Mouse (Mus musculus): ENCODE measurements around the gene Ccdc30. TPM values are rescaled to one million over a fixed set of nuclear protein-coding genes. Genes with fewer than 3 reads are reported as not detected.

The Ccdc30 gene
- total RNA-seq, 4 experiments from 2014 or later = 0.19 to 1.3 (median 0.44) TPM; not detected in 1

DNA sequence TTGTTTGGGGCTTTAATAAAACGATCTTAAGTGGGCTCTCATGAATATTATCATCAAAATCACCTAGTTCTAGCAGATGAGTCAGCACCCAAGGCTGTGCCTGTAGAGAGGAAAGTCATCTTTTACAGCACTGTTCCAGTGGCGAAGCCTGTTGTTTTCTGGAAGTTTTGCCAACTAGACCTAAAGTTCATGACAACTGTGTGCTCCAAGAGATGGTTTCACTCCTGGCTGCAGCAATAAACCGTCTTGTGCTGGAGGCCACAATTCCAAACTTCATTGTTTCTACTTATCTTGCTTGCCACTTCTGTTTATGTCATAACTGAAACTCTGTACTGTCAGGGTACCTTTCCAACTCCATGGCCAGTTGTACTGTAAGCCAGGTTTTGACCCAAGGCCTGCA lies 1.9 kb upstream of the Ccdc30 start:
- no peak for DNase-seq (ENCODE audit: low spot score)

DNA sequence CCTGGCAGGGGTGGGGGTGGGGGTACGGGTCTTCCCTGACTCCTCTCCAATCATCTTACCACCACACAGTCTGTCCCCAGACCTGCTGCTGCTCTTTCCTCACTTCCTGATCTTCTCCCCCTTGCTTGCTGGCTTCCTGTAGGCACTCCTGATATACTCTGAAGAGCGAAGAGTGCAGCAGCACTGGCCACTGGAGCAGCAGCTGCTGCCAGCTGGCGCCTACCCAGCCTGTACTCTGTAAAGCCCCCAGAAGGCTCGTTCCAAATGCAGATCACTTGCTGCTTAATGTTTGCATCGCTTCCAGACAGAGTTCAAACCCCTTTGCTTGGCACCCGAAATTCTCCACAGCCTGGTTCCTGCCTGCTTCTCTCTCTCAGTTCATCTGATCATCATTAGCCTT lies 2.5 kb downstream of the Ccdc30 start:
- DNase-seq (ENCODE audit: low spot score) = no peak

DNA sequence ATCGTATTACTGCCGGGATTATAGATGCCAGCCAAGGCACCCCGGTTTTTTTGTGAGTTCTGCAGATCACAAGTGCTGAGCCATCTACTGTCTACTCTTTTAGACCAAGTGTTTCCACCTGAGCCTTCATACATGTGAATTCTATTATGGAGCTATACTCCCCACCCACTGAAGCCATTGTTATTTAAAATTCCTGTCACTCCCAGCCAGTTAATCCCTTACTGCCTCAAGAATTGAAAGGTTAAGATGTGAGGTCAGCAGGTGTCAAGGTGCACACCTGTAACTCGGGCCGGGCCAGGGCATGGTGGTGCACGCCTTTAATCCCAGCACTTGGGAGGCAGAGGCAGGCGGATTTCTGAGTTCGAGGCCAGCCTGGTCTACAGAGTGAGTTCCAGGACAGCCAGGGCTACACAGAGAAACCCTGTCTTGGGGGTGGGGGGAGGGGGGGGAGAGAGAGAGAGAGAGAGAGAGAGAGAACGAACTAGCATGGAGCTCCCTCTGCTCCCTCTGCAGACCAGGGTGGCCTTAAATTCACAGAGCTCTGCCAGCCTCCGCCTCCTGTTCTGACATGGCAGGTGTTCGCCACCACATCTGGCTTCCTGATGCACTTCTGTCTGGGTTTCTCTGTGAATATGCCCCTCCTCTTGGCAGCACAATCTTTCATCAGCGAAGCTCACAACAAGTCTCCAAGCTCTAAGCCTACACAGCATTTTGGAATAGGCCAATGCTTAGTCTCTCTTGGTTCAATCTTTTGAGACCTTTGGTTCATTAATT lies 3.3 kb downstream of the Ccdc30 start:
- DNase-seq (ENCODE audit: low spot score) = no peak

DNA sequence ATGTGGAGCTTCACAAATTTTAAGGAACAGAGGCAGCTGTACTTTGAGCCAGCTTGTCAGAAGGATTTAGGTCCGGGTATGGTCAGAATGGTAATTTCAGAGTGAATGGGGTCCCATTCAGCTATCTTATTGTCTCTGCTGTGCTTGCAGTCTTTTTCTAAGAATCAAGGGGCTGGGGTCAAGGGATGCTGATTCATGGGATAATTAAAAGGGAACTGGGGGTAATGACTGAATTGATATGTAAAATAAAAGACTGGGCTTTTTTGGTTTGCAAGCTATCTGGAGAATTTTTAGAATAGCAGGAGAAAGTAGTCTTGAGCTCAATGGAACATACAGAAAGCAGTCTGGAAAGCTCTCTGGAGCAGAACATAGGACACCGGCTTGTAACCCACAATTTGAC lies 11.9 kb downstream of the Ccdc30 start:
- DNase-seq (ENCODE audit: low spot score) = no peak

DNA sequence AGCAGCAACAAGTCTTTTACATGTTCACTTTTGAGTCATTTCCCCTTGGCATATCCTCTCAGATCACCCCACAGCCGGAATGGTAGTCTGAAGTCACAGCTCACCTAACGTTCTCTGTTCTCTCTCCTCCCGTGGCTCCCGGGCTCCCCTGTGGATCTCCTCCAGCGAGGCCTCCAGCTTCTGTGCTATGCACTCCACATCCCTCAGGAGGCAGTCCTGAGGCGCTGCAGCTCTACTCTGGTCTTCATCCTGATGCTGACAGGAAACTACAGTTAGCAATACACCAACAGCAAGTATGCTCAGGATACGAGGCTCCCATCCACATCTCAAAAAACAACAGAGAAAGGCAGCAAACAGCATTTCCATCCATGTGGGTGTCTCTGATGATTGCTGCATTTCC lies 14.4 kb downstream of the Ccdc30 start:
- DNase-seq (ENCODE audit: low spot score) = no peak

DNA sequence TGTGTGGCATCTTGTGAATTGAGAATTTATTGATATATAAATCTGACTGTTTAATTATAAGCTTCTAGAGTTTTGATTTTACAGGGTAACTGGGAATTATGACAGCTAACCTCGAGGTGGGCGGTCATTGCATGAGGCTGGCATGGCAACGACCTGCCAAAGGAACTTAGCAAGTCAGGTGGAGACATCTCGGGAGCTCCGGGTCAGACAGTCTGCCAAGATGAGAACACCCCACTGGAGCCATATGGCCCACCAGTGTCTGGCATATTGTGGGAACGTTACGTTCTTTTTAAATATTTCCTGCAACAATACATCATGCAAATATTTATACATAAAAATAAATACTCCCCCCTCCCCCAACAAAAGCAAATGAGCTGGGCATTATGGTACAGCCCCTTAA lies 16.6 kb downstream of the Ccdc30 start:
- DNase-seq (ENCODE audit: low spot score) = no peak

DNA sequence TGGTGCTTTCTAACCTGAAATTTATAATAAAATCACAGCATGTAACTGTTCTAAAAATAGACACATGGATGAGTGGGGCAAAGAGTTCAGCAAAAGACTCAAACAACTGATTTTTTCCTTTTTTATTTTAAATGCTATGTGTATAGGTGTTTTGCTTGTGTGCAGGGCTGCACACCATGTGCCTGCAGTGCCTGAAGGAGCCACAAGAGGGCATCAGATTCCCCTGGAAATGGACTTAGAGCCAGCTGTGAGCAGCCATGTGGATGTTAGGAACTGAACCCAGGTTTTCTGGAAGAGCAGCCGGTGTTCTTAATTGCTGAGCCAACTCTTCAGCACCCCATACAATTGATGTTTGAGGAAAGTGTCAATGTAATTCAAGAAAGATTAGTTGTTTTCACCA lies 25.0 kb downstream of the Ccdc30 start:
- DNase-seq (ENCODE audit: low spot score) = no peak

DNA sequence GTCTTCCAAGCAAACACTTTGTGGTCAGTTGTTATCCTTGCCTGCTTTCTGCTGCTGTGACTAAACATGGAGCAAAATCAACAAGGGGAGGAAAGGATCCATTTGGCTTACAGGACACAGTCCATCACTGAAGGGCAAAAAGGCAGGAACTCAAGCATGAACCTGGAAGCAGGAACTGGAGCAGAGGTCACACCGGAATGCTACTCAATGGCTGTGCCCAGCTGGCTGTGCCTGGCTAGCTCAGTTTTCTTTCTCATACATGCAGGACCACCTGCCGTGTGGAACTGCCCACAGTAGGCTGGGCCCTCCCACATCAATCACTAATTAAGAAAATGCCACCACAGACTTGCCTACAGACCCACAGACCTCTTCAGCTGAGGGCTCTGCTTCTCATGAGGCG lies 26.1 kb downstream of the Ccdc30 start:
- no peak for DNase-seq (ENCODE audit: low spot score)

DNA sequence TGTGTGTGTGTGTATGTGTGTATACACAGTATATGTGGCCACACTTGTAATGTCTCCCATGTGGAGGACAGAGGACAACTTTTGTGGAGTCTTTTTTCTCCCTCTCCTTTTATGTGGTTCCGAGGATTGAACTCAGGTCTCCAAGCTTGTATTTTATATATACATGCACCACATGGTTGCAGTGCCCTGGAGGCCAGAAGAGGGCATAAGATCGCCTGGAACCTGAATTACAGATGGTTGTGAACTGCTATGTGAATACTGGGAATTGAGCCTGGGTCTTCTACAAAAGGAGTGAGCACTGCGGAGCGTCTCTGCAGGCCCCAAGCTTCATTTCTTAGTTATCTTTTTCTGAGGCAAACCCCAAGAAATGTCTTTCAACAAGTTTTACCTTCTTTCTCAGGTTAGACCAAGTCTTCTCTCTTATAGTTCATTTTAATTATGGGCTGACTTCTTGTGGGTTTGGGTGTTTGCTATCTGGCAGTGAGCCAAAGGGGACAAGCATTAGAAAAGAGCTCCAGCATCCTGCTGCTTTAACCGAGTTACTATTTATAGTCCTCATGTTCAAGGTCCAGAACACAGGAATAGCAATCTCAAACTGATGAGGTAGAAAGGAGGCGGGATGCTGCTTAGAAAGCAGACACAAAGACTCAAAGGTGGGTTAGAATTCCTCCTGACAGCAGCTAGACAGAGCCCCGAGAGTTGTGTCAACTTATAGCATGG lies 33.7 kb downstream of the Ccdc30 start:
- DNase-seq (ENCODE audit: low spot score) = no peak

DNA sequence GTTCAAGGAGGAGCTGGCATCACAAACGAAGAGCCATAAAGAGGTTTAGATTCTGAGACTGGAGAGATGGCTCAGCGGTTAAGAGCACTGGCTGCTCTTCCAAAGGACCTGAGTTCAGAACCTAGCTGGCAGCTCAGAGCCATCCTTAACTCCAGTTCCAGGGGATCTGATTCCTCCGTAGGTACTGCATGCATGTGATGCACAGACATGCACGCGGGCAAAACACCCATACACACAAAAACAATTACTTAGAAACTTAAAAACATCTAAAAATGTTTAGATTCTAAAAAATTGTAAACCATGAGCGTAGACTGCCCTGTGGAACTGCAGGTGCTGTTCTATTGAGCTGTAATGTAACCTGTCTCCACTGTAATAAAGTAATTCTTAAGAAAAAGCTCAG lies 45.9 kb downstream of the Ccdc30 start:
- no peak for DNase-seq (ENCODE audit: low spot score)

DNA sequence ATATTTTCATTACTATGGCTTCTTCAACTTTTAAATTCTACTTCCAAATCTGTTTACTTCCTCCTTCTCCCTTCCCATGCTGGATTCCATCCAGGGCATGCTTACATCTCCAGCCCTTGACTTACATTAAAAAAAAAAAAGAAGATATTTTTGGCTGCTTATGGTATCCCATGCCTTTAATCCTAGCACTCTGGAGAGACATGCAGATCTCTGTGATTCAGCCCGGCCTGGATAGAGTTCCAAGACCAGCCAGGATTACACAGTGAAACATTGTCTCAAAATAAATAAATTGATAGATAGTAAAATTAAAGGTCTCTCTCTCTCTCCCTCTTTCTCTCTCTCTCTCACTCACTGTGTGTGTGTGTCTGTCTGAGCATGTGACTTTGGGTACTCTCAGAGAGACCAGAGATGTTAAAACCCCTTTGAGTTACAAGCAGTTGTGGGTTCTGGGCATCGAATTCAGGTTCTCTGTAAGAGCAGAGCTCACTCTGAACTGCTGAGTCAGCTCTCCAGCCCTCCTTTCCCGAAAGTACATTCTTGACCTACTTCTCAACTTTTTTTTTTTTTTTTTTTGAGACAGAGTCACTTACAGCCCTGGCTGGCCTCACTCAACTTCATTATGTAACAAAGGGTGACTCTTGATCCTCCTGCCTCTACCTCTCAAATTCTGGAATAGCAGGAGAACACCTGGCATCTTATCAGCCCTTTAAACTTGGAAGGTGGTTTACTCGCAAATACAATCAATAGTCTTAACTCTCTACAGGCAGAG lies 48.4 kb downstream of the Ccdc30 start:
- DNase-seq (ENCODE audit: low spot score) = no peak

DNA sequence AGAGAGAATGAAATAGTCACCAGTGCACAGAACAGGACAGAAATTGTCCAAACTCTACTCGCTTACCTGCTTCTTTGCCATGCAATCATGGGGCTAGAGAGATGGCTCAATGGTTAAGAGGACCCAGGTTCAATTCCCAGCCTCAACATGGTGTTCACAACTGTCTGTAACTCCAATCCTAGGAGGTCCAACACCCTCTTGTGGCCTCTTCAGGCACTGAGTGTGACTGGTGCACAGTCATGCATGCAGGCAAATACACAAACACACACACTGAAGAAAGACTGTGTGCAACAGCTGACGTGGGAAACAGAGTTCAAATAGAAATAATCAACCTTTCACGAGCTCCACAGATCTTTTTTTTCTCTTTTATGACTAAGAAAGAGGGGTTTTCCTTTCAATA lies 53.1 kb downstream of the Ccdc30 start:
- DNase-seq (ENCODE audit: low spot score) = no peak

DNA sequence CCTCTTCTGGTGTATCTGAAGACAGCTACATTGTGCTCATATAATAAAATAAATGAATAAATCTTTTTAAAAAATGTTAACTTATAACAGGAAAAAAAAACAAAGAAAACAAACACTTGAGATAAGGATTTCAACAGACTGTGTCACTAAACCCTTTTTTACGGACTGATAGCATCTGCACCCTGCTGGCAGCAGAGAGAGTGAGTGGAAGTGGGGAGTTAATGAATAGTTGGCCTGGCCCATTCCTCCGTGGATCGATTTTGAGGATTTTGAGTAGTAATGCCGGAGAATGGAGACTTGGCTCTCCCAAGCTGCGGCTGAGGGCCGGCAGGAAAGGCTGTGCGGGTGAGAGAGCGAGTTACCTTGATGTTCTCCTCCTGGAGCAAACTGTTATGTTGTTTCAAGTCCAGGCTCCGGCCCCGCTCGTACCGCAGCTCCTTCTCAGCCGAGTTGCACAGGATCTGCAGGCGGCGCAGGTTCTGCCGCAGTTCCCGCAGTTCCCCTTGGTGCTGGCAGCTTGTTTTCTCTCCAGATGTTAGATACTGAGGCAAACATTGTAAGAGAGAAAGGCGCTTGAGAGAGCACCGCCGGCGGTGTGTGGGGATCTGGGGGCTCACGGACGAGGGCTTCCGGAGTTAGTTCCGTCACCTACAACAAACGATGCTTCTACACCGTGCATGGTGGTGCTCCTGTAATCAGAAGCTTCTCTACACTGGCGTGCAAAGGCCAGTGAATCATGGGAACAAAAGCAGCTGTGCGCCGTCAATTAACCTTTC lies 55.9 kb downstream of the Ccdc30 start:
- no peak for DNase-seq (ENCODE audit: low spot score)

DNA sequence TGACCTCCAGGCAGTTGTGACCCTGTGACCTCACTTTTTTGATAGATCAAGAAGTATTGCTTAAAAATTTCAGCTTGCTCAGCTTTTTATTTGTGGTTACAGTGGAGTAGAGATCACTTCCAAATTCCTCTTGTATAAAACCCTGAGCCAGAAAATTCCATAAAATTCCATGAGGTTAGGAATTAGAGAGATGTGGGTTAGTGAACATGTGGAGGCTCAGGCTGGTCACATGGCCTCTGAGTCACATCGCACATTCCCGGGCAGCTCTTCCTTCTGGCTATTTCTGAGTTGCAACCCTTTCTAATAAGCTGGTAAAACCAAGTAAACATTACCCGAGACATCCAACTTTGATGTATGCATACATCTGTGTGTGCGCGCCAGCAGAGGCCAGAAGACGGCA lies 69.8 kb downstream of the Ccdc30 start:
- no peak for DNase-seq (ENCODE audit: low spot score)

DNA sequence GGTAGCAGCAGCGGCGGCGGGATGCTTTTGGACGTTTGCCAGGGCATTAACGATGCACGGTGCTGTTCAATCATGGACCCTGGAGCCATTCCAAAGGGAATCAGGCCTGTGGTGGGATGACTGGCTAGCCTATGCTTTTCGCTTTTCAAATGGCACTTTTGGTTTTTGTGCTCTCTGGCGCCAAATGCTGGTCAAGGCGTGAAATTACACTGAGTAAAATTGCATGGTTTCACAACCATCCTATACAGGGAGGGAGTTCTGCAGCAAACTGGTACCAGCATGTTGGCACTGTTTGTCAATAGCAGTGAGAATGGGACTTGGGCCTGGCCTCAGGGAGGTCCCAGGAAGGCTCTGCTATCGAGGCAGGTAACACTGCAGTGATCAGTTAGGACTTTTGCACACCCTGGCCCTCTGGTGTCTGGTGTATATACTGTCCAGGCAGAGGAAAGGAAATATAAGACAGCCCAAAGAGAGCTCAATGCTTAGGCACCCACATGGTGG lies 76.4 kb downstream of the Ccdc30 start:
- peak; percentile 13 for DNase-seq (ENCODE audit: low spot score)

DNA sequence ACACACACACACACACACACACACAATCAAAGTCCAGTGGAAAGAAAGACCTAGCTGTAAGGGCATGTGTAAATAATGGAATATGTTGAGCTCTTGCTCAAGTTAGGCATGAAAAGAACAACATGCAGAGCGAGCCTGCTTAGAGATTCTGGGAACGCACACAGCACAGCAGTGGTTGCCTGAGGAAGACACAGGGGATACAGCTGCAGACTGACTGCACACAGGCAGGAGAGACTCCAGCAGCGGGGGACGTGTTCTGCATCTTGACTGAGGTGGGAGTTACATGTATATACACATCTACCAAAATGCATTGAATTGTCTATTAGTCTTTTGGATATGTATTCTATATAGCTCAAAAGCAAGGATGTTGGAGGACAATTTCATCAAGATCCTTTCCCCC lies 76.9 kb downstream of the Ccdc30 start:
- DNase-seq (ENCODE audit: low spot score) = no peak

DNA sequence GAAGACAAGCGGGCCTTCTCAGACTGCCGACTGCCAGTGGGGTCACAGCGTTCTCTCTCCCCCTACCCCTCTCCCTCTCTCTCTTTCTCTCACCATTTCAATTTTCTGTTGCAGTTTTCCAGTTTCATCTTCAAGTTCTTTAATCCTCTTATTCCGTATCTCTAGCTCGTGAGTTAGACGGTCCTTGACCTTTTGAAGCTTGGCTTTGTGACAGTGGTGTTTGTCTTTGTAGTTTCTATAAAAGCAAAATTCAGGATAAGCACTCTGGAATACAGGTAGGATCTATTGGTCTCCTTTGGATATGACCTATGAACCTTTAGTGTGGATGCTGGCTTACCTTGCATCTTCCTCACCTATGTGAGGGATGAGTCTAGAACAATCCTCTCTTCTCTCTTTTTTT lies 81.8 kb downstream of the Ccdc30 start:
- no peak for DNase-seq (ENCODE audit: low spot score)

DNA sequence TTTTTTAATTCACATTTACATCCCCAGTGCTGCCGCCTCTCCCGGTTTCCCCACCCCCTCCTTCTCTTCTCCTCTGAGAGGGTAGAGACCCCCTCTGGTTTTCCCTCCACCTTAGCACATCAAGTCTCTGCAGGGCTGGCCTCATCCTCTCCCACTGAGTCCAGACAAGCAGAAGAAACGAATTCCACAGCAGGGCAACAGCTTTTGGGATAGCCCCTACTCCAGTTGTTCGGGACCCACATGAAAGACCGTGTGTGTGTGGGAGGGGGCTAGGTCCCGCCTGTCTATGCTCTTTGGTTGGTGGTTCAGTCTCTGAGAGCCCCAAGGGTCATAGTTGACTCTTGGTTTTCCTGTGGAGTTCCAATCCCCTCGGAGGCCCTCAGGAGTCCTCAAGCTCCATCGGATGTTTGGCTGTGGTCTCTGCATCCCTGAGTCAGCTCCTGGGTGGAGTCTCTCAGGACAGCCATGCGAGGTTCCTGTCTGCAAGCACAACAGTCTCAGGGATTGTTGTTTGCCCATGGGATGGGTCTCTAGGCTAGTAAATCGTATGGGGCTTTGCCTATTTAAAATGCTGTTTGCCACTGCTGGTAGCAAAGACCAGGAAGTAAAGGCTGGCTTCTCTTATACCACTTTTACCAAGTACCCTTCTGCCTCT lies 94.3 kb downstream of the Ccdc30 start:
- peak; percentile 5 for DNase-seq (ENCODE audit: low spot score)

DNA sequence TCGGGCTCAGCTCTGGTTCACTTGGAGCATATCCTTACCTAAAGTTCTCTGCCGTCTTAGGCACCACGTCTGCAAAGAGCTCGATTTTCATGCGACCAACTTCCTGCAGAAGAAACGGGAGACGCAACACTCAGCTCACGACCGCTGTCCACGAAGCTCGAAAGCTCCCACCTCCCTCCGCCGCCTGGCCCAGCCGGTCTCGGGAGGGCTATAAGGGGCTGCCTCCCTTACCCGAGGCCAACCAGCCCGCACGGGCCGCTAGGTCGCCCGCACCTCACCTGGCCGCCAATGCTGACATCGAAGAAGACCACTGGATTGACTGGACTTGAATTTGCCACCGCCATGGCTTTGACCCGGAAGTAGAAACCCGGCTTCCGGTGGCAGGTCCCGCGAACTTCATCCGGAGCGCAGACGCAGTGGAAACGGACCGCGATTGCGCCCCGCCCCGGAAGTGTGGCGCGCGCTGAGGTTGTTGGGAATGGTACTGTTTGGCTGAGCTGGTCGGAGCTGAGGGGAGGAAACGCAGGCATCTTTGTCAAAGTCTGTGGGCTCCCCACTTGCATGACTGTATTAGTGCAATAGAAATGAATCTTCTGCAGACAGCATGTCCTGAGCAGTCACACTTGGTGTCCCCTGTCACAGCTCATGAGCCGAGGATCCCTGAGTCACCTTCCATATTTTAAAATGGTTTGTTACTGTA lies 95.0 kb downstream of the Ccdc30 start, which contains the start of gene Ppih:
Ppih (minus strand) TSS at position 416 of the 700 bp plus-strand sequence.
- peak; percentile 96 for DNase-seq (ENCODE audit: low spot score)

DNA sequence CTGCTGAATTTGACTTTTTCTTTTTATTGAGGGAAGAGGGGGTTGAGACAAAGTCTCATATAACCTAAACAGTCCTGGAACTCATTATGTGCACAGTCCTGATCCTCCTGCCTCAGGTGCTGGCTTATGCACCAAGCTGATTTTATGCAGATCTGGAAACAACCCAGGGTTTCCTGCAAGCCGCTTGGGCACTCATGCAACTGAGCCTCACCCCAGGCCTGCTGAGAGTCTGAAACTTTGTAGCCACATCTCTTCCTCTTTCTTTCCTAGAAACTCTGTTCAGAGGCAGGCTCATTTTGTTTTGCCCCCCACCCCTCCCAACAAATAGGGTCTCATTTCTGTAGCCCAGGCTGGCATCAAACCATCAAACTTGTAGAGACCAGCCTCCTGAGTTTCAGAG lies 101.6 kb downstream of the Ccdc30 start:
- no peak for DNase-seq (ENCODE audit: low spot score)

All from heart, adult 8-10 months (tissue).